Mouse (Mus musculus) kidney, adult 18-20 months (tissue): ENCODE results near the gene Acvr1b.

Experiments
- DNase-seq: peaks from one replicate; pipeline ENCODE4 v3.0.0; 2021

Acvr1b gene

GRCm38 (mm10) chr15:101176284-101176680 is 2.4 kb downstream of the Acvr1b start:
- no peak for DNase-seq

- DNase-seq, result no peak
These were observed 3.2 kb downstream of the Acvr1b start for GRCm38 (mm10) chr15:101176795-101177691.

- DNase-seq, result no peak
These were observed 6.7 kb downstream of the Acvr1b start for GRCm38 (mm10) chr15:101180363-101181105.

GRCm38 (mm10) chr15:101181106-101181466 is 7.2 kb downstream of the Acvr1b start:
- no peak for DNase-seq

GRCm38 (mm10) chr15:101181500-101181899 is 7.6 kb downstream of the Acvr1b start:
- DNase-seq, result no peak

- DNase-seq, result no peak
These were observed 8.8 kb downstream of the Acvr1b start for GRCm38 (mm10) chr15:101182676-101183075.

GRCm38 (mm10) chr15:101184300-101184699 is 10.4 kb downstream of the Acvr1b start:
- DNase-seq, result no peak

- no peak for DNase-seq
These were observed 11.7 kb downstream of the Acvr1b start for GRCm38 (mm10) chr15:101185549-101185948.

- DNase-seq, result peak; percentile 48
These were observed 14.0 kb downstream of the Acvr1b start for GRCm38 (mm10) chr15:101187907-101188306.

- no peak for DNase-seq
These were observed 16.3 kb downstream of the Acvr1b start for GRCm38 (mm10) chr15:101189981-101190761.

GRCm38 (mm10) chr15:101190762-101191150 is 16.9 kb downstream of the Acvr1b start:
- DNase-seq, result no peak

- no peak for DNase-seq
These were observed 17.8 kb downstream of the Acvr1b start for GRCm38 (mm10) chr15:101191459-101192259.

- DNase-seq, result no peak
These were observed 18.4 kb downstream of the Acvr1b start for GRCm38 (mm10) chr15:101192260-101192640.

- no peak for DNase-seq
These were observed 18.8 kb downstream of the Acvr1b start for GRCm38 (mm10) chr15:101192651-101193050.

- no peak for DNase-seq
These were observed 20.1 kb downstream of the Acvr1b start for GRCm38 (mm10) chr15:101193971-101194370.

GRCm38 (mm10) chr15:101194951-101195823 is 21.3 kb downstream of the Acvr1b start:
- DNase-seq, result peak; percentile 78

GRCm38 (mm10) chr15:101196079-101196795 is 22.4 kb downstream of the Acvr1b start:
- DNase-seq, result no peak

GRCm38 (mm10) chr15:101196961-101197360 is 23.1 kb downstream of the Acvr1b start:
- DNase-seq, result no peak

- DNase-seq, result peak; percentile 41
These were observed 23.8 kb downstream of the Acvr1b start for GRCm38 (mm10) chr15:101197497-101198179.

GRCm38 (mm10) chr15:101198218-101198617 is 24.4 kb downstream of the Acvr1b start:
- DNase-seq, result peak; percentile 83
